Mouse (Mus musculus): ENCODE data around the gene Idh2.

DNA sequence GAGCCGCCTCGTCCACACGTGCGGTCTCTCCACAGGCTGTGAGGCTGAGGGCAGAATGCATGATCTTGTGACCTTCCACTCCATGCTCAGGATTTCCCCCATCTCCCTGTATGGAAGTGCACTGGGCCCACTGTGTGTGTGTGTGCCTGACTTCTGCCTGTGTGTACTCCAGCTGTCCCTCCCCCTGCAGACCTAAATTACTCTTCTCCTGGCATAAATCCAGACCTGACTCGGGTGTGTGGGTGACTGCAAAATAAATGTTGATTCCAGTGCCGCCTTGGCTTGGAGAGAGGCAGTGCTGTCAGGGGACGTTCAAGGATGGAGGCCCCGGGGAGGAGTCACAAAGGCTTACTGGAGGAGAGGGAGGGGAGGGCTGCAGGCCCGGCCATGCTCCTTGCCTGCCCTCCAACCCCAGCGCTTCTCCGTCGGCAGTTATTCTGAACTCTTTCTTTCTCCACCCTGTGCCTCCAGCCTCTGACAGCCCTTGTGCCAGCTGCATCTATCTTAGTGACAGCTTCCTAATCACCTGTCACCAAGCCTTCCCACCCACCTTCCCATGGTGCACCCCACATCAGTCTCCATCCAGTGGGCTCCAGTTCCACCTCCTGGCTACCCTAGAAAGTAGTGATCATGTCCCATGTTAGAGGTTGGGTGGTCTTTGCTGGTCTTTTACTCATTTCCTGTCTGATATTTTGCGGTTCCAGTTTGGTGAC lies 45.4 kb downstream of the Idh2 start:
- TF ChIP-seq MAFK (IDR thresholded peaks at IDR 0.05; ENCODE audit: borderline replicate concordance, low read depth, low read length) (no peak), CTCF (IDR thresholded peaks at IDR 0.05 in 2 of 3, conservative IDR thresholded peaks at IDR 0.05 in 1 of 3; ENCODE audit: control insufficient read depth in 1 of 3, insufficient read depth in 1 of 3, low read depth in 2 of 3, low read length in 3 of 3, poor library complexity in 1 of 3, severe bottlenecking in 1 of 3) (no peak), ELF1 (IDR thresholded peaks at IDR 0.05; ENCODE audit: low read depth, low read length) (no peak)
